Mouse (Mus musculus): ENCODE results near the gene A530016L24Rik.

DNA sequence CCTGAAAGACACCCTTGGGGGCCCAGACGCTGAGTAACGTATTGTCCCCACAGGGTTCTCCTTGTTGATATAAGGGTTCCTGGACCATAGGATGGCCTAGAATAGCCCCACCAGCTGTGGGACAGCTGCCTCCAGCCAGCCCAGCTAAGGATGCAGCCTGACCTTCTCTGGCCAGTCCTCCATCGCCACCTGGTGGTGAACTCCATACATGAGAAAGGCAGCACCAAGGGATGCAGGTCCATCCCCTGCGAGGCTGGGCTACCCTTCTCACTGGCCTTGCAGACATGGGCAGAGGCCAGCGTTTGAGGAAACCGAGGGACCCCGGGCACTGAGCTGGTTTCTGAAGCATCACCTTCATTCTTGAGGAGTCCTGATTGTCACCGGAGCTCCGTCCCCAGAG lies 15.5 kb upstream of the A530016L24Rik start:
- TF ChIP-seq POLR2A (IDR thresholded peaks at IDR 0.05; ENCODE audit: insufficient read depth, low read depth, low read length) (no peak), CTCF (IDR thresholded peaks at IDR 0.05; ENCODE audit: insufficient read depth, low read depth, low read length) (peak; percentile 93)
